Mouse (Mus musculus) adrenal gland, adult (tissue): ENCODE measurements at regions not wholly inside any gene's neighbourhood (a gene's known extent, or its start where the extent isn't known, plus 50 kb on each side); places are given as distances from the start of the nearest gene placed in this dataset.

Experiments used
- DNase-seq, 2 experiments: peaks; one replicate each; pipeline ENCODE4 v3.0.0; 2022 to 2023; ENCODE audit warnings: low spot score in 1 of 2; ENCODE audit not compliant: inconsistent age in 2 of 2

GRCm38 (mm10) chr1:91674082-91674655, 127.1 kb upstream of the Twist2 start:
- peak; percentile 13 to 50 for DNase-seq

GRCm38 (mm10) chr1:91677062-91677461, 124.2 kb upstream of the Twist2 start:
- DNase-seq, result no peak

- DNase-seq, result no peak
These were observed 122.5 kb upstream of the Twist2 start for GRCm38 (mm10) chr1:91678789-91679188.

- DNase-seq, result no peak
These were observed 116.2 kb upstream of the Twist2 start for GRCm38 (mm10) chr1:91685031-91685430.

GRCm38 (mm10) chr1:91685789-91686188, 115.5 kb upstream of the Twist2 start:
- DNase-seq, result no peak

- DNase-seq, result no peak
These were observed 109.7 kb upstream of the Twist2 start for GRCm38 (mm10) chr1:91691601-91692000.

- peak in 1 of 2 experiments; percentile 44 for DNase-seq
These were observed 108.4 kb upstream of the Twist2 start for GRCm38 (mm10) chr1:91692709-91693460.

- DNase-seq, result no peak
These were observed 104.2 kb upstream of the Twist2 start for GRCm38 (mm10) chr1:91697053-91697452.

- DNase-seq, result no peak
These were observed 99.8 kb upstream of the Twist2 start for GRCm38 (mm10) chr1:91701475-91701874.

GRCm38 (mm10) chr1:91702021-91702420, 99.2 kb upstream of the Twist2 start:
- DNase-seq, result no peak

GRCm38 (mm10) chr1:91702737-91703136, 98.5 kb upstream of the Twist2 start:
- DNase-seq, result peak in 1 of 2 experiments; percentile 62

- DNase-seq, result no peak
These were observed 95.8 kb upstream of the Twist2 start for GRCm38 (mm10) chr1:91705451-91705850.

GRCm38 (mm10) chr1:91708550-91709243, 92.6 kb upstream of the Twist2 start:
- no peak for DNase-seq

- DNase-seq, result peak in 1 of 2 experiments; percentile 33
These were observed 92.0 kb upstream of the Twist2 start for GRCm38 (mm10) chr1:91709244-91709600.

GRCm38 (mm10) chr1:91713131-91713530, 88.1 kb upstream of the Twist2 start:
- DNase-seq, result no peak

- DNase-seq, result peak; percentile 35 to 72
These were observed 87.0 kb upstream of the Twist2 start for GRCm38 (mm10) chr1:91714266-91714665.

GRCm38 (mm10) chr1:91715341-91715740, 85.9 kb upstream of the Twist2 start:
- no peak for DNase-seq

- no peak for DNase-seq
These were observed 85.5 kb upstream of the Twist2 start for GRCm38 (mm10) chr1:91715791-91716190.

GRCm38 (mm10) chr1:91716836-91717235, 84.4 kb upstream of the Twist2 start:
- DNase-seq, result no peak

GRCm38 (mm10) chr1:91717961-91718360, 83.3 kb upstream of the Twist2 start:
- no peak for DNase-seq

GRCm38 (mm10) chr1:91729246-91729645, 72.0 kb upstream of the Twist2 start:
- no peak for DNase-seq

- DNase-seq, result no peak
These were observed 71.0 kb upstream of the Twist2 start for GRCm38 (mm10) chr1:91730281-91730680.
